Mouse (Mus musculus) c-Kit-negative CD71-positive TER-119-positive erythroid progenitor cells, embryonic 14.5 days (primary cell): ENCODE data around the gene Synpo2.
"Not testable (repeated sequence)": the region's sequence is repeated elsewhere in the genome, so short reads cannot be mapped to it uniquely, and the experiment has no call there.

Experiments
- DNase-seq: peaks from one replicate; pipeline ENCODE4 v3.0.0-alpha.2; 2013; ENCODE audit warnings: low read depth, low spot score

Gene Synpo2

GRCm38 (mm10) chr3:123131151-123131756, 104.7 kb downstream of the Synpo2 start:
- no peak for DNase-seq

GRCm38 (mm10) chr3:123130314-123131150, 105.4 kb downstream of the Synpo2 start:
- DNase-seq: no peak

GRCm38 (mm10) chr3:123128781-123129180, 107.2 kb downstream of the Synpo2 start:
- DNase-seq: no peak

- DNase-seq: no peak
These were observed 107.9 kb downstream of the Synpo2 start for GRCm38 (mm10) chr3:123128091-123128490.

- not testable (repeated sequence) for DNase-seq
These were observed 109.2 kb downstream of the Synpo2 start for GRCm38 (mm10) chr3:123126741-123127140.

- DNase-seq: no peak
These were observed 112.1 kb downstream of the Synpo2 start for GRCm38 (mm10) chr3:123123817-123124216.

GRCm38 (mm10) chr3:123122151-123123030, 113.6 kb downstream of the Synpo2 start:
- no peak for DNase-seq

- DNase-seq: no peak
These were observed 119.0 kb downstream of the Synpo2 start for GRCm38 (mm10) chr3:123116903-123117302.

GRCm38 (mm10) chr3:123115770-123116527, 120.0 kb downstream of the Synpo2 start:
- no peak for DNase-seq

- DNase-seq: no peak
These were observed 121.8 kb downstream of the Synpo2 start for GRCm38 (mm10) chr3:123114001-123114635.

- no peak for DNase-seq
These were observed 123.2 kb downstream of the Synpo2 start for GRCm38 (mm10) chr3:123112781-123113180.

- no peak for DNase-seq
These were observed 124.8 kb downstream of the Synpo2 start for GRCm38 (mm10) chr3:123111071-123111711.

GRCm38 (mm10) chr3:123107830-123108549, 128.0 kb downstream of the Synpo2 start:
- DNase-seq: no peak

- no peak for DNase-seq
These were observed 131.6 kb downstream of the Synpo2 start for GRCm38 (mm10) chr3:123104325-123104724.

GRCm38 (mm10) chr3:123103151-123103860, 132.6 kb downstream of the Synpo2 start:
- peak; percentile 24 for DNase-seq

- no peak for DNase-seq
These were observed 134.2 kb downstream of the Synpo2 start for GRCm38 (mm10) chr3:123101761-123102160.

GRCm38 (mm10) chr3:123095111-123095510, 140.8 kb downstream of the Synpo2 start:
- DNase-seq: no peak

- DNase-seq: no peak
These were observed 142.1 kb downstream of the Synpo2 start for GRCm38 (mm10) chr3:123093640-123094361.
